Mouse (Mus musculus): ENCODE data around the gene Cracr2a. TPM values are rescaled to one million over a fixed set of nuclear protein-coding genes. Genes with fewer than 3 reads are reported as not detected.

The Cracr2a gene
- total RNA-seq, 2 experiments from 2014 or later: 2.3 TPM

DNA sequence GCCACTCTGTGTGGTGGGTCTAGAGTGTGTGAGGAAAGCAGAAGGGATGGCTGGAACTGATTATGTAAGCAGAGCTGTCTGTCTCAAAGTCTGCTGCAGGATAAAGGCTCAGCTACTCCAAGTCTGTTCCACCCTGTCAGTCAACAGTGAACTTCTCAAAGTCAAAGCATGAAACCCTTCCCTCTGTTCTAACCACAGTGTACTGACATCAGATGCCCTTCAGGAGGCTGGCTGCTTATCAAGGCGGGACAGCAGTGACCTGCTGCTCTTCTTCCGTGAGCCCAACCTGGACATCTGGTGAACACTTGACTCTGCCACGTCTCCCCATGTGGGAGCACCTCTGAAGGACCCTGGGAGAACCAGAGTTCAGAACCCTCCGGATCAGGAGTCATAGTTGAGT, 16.6 kb downstream of the Cracr2a start:
- DNase-seq (ENCODE audit: low spot score in 2 of 2): no peak
- Histone ChIP-seq H3K4me3 (no peak overlapping the region), H3K27ac (no peak overlapping the region)
- no peak for TF ChIP-seq CTCF (conservative IDR thresholded peaks at IDR 0.05)

DNA sequence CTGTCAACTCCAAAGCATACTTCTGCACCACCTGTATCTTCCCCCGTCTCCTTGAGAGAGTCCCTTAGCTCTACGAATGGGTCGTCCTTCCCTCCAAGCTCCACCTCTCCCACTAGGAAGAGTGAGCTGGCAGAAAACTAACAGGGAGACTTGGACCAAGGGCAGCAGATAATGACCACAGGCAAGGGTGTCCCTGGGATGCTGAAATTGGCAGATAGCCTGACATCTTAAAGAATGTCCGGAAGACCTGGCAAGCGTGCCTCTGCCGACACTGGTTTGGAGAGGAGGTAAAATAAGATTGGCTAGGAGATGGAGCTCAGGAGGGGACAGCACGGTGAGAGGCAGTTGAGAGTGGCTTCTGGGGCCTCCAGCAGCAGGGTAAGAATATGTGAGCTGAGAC, 17.2 kb downstream of the Cracr2a start:
- Histone ChIP-seq H3K27ac (no peak overlapping the region), H3K4me3 (no peak overlapping the region)
- DNase-seq (ENCODE audit: low spot score in 2 of 2): no peak
- no peak for TF ChIP-seq CTCF (conservative IDR thresholded peaks at IDR 0.05)

DNA sequence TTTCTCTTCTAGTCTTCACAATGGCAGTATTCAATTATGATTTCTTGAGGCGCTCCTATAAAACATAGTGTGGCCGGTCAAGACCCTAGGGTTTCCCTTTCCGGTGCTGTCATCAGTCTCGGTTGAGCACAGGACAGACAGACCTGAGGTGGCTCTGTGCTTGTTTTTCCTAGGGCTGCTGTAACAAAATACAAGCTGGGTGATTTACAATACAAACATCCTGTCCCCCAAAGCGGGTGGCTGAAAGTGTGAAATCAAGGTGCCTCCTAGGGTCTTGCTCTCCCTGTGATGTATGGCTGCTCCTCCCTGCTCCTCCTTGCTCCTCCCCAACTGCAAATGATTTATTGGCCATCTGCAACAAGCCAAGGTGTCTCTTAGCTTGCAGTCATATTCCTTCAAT, 17.7 kb downstream of the Cracr2a start:
- no peak overlapping the region for H3K27ac ChIP-seq
- TF ChIP-seq CTCF (conservative IDR thresholded peaks at IDR 0.05): no peak
- no peak for DNase-seq (ENCODE audit: low spot score in 2 of 2)
- no peak overlapping the region for H3K4me3 ChIP-seq

DNA sequence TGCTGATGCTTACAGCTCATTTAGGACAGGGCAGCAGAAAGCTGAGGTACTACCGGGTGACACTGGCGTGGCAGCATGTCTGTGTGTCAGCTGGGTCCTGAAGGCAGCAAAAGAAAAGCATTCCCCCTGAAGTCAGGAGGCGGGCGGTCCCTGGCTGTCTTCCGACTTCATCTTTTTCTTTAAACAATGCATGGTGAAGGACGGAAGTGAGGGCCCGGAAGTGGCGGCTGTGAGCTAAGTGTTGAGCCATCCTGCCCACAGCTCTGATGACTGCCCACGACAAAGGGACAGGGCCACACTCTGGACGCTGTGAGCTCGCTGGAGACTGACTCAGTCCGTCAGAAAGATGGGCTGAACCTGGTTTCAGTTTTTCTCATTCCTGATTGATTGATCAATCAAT, 20.8 kb downstream of the Cracr2a start:
- no peak overlapping the region for H3K27ac ChIP-seq
- H3K4me3 ChIP-seq: no peak overlapping the region
- DNase-seq (ENCODE audit: low spot score in 2 of 2): no peak
- TF ChIP-seq CTCF (conservative IDR thresholded peaks at IDR 0.05): no peak

DNA sequence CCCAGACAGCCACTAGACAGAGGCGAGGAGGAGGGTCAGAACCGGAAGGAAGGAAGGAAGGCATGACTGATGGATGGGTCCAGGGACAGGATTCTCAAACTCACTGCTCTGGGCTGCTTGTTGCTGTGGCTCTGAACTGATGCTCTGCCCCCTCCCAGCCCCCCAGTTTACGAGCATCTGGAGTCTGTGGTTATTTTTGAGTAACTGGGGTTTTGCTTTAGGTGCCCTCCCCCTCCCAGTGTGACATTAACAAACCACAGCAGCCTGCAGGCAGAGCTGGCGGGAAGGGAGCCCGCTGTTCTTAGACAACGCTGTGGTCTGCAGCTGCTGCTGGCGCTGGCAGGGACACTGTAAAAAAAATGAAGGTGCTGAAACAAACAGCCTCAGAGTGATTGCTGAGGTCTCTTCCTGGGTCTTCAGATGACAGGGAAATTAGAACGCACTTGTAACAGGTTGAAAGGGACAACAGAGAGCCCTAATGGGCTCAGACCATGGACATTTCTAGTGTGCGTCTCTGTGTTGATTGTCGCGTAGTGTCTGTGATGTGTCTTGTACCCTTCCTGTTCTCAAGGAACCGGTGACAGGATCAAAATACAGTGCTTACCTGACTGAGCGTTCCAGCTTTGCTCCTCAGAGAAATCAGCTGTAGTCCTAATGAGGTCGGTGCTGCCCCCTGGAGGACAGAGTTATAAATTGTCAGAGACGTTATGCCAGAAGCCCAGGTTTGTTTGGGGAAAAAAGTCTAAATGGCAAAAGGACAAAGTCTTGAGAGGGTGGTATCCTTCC, 21.4 kb downstream of the Cracr2a start:
- DNase-seq (ENCODE audit: low spot score in 2 of 2): peak; percentile 72 to 87
- peak; percentile 89 for TF ChIP-seq CTCF (conservative IDR thresholded peaks at IDR 0.05)
- peak overlapping the region; percentile 37 for H3K4me3 ChIP-seq
- H3K27ac ChIP-seq: no peak overlapping the region

DNA sequence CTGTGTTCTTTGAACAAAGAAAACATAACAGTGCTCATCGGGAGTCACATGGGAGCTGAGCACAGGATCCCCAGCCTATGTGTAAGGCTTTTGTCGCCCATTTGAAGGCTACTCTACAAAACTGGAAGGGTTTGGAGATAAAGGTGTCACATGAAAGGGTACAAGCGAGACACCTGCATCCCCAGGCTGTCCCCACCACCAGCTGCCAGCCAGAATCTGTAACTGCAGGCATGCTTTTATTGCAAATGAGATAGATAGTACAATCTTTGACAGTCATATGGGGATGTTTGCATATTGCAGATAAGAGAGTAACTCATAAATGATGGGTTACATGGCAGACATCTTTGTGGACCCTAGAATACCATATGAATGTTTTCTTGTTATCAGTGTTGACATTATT, 30.3 kb downstream of the Cracr2a start:
- H3K4me3 ChIP-seq: no peak overlapping the region
- DNase-seq (ENCODE audit: low spot score in 2 of 2): no peak
- H3K27ac ChIP-seq: no peak overlapping the region
- no peak for TF ChIP-seq CTCF (conservative IDR thresholded peaks at IDR 0.05)

DNA sequence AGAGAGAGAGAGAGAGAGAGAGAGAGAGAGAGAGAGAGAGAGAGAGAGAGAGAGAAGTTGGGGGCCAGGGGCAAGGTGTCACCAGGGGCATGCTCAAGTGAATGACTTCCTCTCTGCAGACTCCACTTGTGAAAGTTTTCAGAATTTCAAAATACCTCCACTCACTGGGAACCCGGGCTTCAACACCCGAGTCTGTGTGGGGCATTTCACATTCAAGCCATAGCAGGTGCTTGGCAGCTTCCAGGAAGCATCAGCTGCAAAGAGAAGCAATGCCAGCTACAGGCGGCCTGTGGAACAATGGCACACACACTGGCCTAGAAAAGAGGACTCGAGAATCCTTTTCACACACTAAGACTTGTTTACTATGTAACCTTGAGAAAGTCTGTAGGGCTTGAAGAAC, 32.3 kb downstream of the Cracr2a start:
- Histone ChIP-seq H3K27ac (no peak overlapping the region), H3K4me3 (no peak overlapping the region)
- TF ChIP-seq CTCF (conservative IDR thresholded peaks at IDR 0.05): 0 out of 2 replicates have a peak, but pooled peaks have one; percentile 12
- DNase-seq (ENCODE audit: low spot score in 2 of 2): peak in 1 of 2 experiments; percentile 13

DNA sequence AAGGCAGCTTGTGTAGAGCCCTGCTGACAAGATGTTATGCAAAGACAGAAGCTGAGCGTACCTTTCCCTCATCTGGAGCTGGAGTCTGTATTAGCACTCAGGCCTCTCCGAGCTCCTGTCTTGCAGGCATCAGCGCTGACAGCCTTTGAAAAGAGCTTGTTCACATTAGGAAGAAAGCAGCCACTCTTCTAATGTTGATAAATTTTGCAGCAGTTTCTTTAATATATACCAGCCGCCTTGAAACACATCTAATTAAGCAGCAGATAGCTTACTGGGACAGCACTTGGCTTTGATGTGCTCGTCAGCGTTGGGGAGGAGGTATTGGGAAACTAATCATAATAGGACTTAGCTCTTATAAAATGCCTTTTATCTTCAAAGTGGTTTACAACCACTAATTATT, 38.1 kb downstream of the Cracr2a start:
- no peak for DNase-seq (ENCODE audit: low spot score in 2 of 2)
- Histone ChIP-seq H3K27ac (no peak overlapping the region), H3K4me3 (no peak overlapping the region)
- TF ChIP-seq CTCF (conservative IDR thresholded peaks at IDR 0.05): no peak

DNA sequence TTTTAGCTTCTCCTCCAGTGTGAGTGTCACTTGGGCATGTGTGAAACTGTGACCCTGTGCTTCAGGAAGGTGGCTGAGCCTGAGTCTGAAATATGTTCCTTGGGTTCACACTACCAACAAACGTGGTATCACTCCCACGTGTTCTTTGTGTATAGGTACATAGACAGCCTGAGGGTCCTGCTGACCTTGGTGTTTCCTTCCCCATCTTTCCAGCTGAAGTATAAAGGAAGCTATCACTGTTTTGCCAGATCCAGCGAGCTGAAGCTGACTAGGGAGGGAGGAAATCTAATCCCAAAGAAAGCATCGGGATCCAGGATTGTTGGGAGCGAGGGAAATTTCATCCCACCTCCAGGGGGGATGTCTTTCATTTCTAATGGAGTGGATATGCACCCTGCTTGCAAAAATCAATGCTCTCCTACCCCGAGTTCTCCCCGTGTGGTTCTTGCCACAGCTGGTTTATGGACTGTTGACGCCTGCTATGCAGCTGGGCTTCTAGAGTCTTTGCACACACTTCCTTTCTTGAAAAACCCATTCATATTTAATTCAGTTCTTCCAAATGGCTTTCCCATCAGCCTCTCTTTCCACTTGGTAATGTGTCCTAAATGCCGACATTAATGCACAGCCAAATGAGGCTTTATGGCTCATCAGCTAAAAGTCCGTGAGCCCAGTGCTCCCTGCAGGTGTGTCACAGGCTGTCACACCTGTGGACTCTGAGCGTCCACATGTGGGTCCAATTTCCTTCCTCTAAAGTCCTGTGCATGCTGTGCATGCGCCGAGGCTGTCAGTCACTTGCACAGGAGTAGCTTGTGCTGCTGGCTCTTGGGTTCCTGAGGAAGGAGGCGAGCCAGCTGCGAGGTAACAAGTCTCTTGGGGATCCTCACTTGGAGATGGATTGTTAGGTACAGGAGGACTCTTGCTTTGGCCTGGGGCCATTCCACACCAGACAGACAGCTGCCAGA, 44.2 kb downstream of the Cracr2a start:
- H3K4me3 ChIP-seq: no peak overlapping the region
- H3K27ac ChIP-seq: no peak overlapping the region
- no peak for TF ChIP-seq CTCF (conservative IDR thresholded peaks at IDR 0.05)
- DNase-seq (ENCODE audit: low spot score in 2 of 2): no peak

DNA sequence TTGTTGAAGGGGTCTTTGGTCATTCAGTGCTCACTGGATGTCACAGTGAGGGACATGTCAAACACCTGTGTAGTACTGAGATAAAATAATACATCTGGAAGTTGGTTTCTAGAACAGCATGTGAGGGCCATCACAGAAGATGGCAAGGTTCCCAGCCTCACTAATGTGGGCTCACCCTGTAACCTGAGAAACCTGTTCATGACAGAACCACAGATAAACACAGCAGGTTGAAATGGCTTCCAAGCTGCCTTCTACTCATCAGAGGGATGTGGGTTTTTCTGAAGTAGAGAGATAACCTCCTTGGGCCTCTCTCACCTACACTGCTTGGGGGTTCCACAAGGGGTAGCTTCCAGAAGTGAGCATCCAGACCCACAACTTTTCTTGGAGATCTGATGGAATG, 48.5 kb downstream of the Cracr2a start:
- no peak for DNase-seq (ENCODE audit: low spot score in 2 of 2)
- no peak for TF ChIP-seq CTCF (conservative IDR thresholded peaks at IDR 0.05)
- H3K4me3 ChIP-seq: no peak overlapping the region
- no peak overlapping the region for H3K27ac ChIP-seq

DNA sequence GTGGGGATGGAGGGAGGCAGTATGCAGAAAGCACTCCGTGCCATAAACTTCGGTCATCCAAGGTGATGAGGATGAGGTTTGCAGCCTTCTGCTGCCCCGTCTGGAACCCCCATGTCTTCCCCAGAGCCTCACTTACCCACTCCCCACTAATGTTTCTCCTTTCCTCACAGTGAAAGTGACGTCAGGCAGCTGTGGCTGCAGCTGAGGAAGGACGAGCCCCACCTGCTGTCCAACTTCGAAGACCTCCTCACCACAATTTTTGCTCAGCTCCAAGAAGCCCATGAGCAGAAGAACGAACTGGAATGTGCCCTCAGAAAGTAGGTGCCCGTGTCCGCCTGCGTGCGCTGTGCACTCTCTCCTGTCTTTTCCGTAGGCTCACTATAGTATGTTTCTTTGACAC, 50.1 kb downstream of the Cracr2a start:
- Histone ChIP-seq H3K27ac (no peak overlapping the region), H3K4me3 (no peak overlapping the region)
- TF ChIP-seq CTCF (conservative IDR thresholded peaks at IDR 0.05): no peak
- no peak for DNase-seq (ENCODE audit: low spot score in 2 of 2)

DNA sequence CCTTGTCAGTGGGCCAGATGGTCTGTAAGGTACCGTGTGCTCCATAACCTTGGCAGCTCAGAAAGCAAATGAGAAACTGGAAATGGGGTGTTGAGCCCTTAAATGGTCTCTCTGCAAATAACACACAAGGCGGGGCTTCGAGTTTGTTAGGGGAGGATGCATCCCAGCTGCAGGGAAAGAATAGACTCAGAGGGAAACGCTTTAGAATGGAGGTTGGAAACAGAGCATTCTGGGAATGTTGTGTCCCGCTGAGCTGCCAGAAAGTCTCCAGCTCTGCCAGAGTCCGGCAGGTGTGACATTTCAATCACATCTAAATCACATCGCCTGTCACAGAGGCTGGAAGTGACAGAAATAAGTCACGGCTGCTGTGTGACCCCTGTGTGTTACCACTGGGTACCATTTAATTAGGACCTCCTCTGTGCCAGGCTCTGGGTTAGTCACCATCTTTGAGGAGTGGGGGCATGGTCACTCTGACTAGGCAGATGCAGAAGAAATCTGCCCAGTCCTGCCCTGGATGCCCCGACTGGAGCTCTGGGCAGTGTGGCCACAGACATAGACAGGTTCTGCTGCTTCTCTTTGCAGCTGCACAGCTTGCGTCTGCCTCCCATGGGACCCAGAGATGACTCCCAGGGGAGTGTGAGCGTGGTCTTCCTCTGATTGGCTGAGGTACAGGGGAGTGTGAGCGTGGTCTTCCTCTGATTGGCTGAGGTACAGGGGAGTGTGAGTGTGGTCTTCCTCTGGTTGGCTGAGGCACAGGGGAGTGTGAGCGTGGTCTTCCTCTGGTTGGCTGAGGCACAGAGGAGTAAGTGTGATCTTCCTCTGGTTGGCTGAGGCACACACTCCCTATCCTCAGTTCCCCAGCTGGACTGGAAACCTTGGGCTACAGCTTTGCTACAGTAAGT, 53.2 kb downstream of the Cracr2a start:
- no peak overlapping the region for H3K4me3 ChIP-seq
- no peak for TF ChIP-seq CTCF (conservative IDR thresholded peaks at IDR 0.05)
- no peak for DNase-seq (ENCODE audit: low spot score in 2 of 2)
- H3K27ac ChIP-seq: no peak overlapping the region
